Mouse (Mus musculus): ENCODE results near the gene Als2cl.

- TF ChIP-seq CTCF (IDR thresholded peaks at IDR 0.05; ENCODE audit: low read depth) (no peak), EP300 (optimal IDR thresholded peaks at IDR 0.05) (no peak)
These were observed 38.8 kb upstream of the Als2cl start for GRCm38 (mm10) chr9:110840905-110841304.

Data from stomach, postnatal 0 days (tissue).